Mouse (Mus musculus) hindbrain, postnatal 0 days (tissue): ENCODE results near the gene Thbs4. TPM values are rescaled to one million over a fixed set of nuclear protein-coding genes. Genes with fewer than 3 reads are reported as not detected.

ENCODE experiments used
- ATAC-seq: fragments of 200-750 bp; cut with Nextera tagmentation; 2 replicates; pipeline ENCODE4 v1.8.0; 2017; ENCODE audit warnings: mild to moderate bottlenecking, moderate TSS enrichment, moderate library complexity
- DNase-seq: peaks from one replicate; pipeline ENCODE4 v3.0.0-alpha.2; 2015; ENCODE audit warnings: low spot score
- H3K27ac ChIP-seq: fragments of 300-500 bp; sonication (generic); 2 replicates; pipeline ENCODE4 v1.5.1; 2014; ENCODE audit warnings: mild to moderate bottlenecking
- H3K27me3 ChIP-seq: fragments of 300-500 bp; sonication (generic); 2 replicates; pipeline ENCODE4 v1.6.1; 2014; ENCODE audit warnings: low read length, mixed read lengths; ENCODE audit not compliant: insufficient read depth
- H3K36me3 ChIP-seq: fragments of 300-500 bp; sonication (generic); 2 replicates; pipeline ENCODE4 v1.6.1; 2014; ENCODE audit warnings: low read length, mixed read lengths; ENCODE audit not compliant: insufficient read depth
- H3K4me1 ChIP-seq: fragments of 300-500 bp; sonication (generic); 2 replicates; pipeline ENCODE4 v1.6.1; 2014; ENCODE audit warnings: antibody characterized with exemption, low read length, mixed read lengths; ENCODE audit not compliant: insufficient read depth
- H3K4me2 ChIP-seq: fragments of 300-500 bp; sonication (generic); 2 replicates; pipeline ENCODE4 v1.6.1; 2014; ENCODE audit warnings: low read depth, mild to moderate bottlenecking, low read length, moderate library complexity, mixed read lengths
- H3K4me3 ChIP-seq: fragments of 300-500 bp; sonication (generic); 2 replicates; pipeline ENCODE4 v1.5.1; 2014; ENCODE audit warnings: low read length
- H3K9ac ChIP-seq: fragments of 300-500 bp; sonication (generic); replicated peaks from 2 replicates; pipeline ENCODE4 v1.6.1; 2014; ENCODE audit warnings: mild to moderate bottlenecking, low read length, moderate library complexity, mixed read lengths
- H3K9me3 ChIP-seq: fragments of 300-500 bp; sonication (generic); 2 replicates; pipeline ENCODE4 v1.6.1; 2016; ENCODE audit warnings: low read length, mixed read lengths
- CTCF ChIP-seq: IDR thresholded peaks from 2 replicates; pipeline ENCODE4 v1.5.1; 2016; ENCODE audit warnings: antibody characterized with exemption, control low read depth, low read depth
- WGBS: fragments of 180-500 bp; shearing (Covaris S2); extraction: QIAGEN DNeasy Blood & Tissue Kit; methylation state at CpG from one replicate; pipeline ENCODE4 v1.1.7; 2014; 5-methylcytosine and 5-hydroxymethylcytosine counted together
- polyA plus RNA-seq: library from polyadenylated mRNA; unstranded; fragments of >200 nt; fragmentation: Nextera tagmentation; extraction: Ambion mirVana; gene quantifications from 2 replicates; pipeline ENCODE4 v1.2.1, GENCODE M21; 2015
- total RNA-seq: library from RNA; depleted of rRNA; stranded (reverse); fragments of >200 nt; gene quantifications from 2 replicates; pipeline ENCODE4 v1.2.3, GENCODE M21; 2014

Thbs4 gene
- total and polyA plus RNA-seq, 2 experiments from 2014 or later, result 0.94 to 1.3 TPM

GRCm38 (mm10) chr13:92780927-92781326 lies 13.7 kb downstream of the Thbs4 start:
- no peaks in the 10 kb centered on the region for H3K27me3 ChIP-seq
- H3K27ac ChIP-seq, result no peak overlapping the region
- ATAC-seq (no peak), DNase-seq (no peak)
- TF ChIP-seq CTCF, result no peak
- H3K4me1 ChIP-seq, result no peaks in the 10 kb centered on the region
- H3K36me3 ChIP-seq, result no peaks in the 10 kb centered on the region
- no peaks in the 10 kb centered on the region for H3K9me3 ChIP-seq
- H3K4me2 ChIP-seq, result no peak overlapping the region
- 74% methylated on average over 8 of the region's 8 CpGs for WGBS
- H3K9ac ChIP-seq, result no peak overlapping the region
- H3K4me3 ChIP-seq, result no peak overlapping the region

- Histone ChIP-seq H3K9ac (no peak overlapping the region), H3K27me3 (no peaks in the 10 kb centered on the region), H3K4me2 (no peak overlapping the region), H3K9me3 (no peaks in the 10 kb centered on the region), H3K4me3 (no peak overlapping the region), H3K4me1 (no peaks in the 10 kb centered on the region), H3K27ac (no peak overlapping the region), H3K36me3 (no peaks in the 10 kb centered on the region)
- no peak for TF ChIP-seq CTCF
- DNase-seq (no peak), ATAC-seq (no peak)
- WGBS, result 88% methylated on average over 4 of the region's 4 CpGs
Observed at GRCm38 (mm10) chr13:92780076-92780475, 14.5 kb downstream of the Thbs4 start.

GRCm38 (mm10) chr13:92778642-92779041 lies 16.0 kb downstream of the Thbs4 start:
- Histone ChIP-seq H3K9ac (no peak overlapping the region), H3K27me3 (no peaks in the 10 kb centered on the region), H3K27ac (no peak overlapping the region), H3K9me3 (no peaks in the 10 kb centered on the region), H3K4me1 (no peaks in the 10 kb centered on the region), H3K36me3 (no peaks in the 10 kb centered on the region), H3K4me2 (no peak overlapping the region), H3K4me3 (no peak overlapping the region)
- no peak for TF ChIP-seq CTCF
- no peak for DNase-seq
- 80% methylated on average over 7 of the region's 7 CpGs for WGBS
- no peak for ATAC-seq

- ATAC-seq, result 0 out of 2 replicates have a peak, but pooled peaks have one; percentile 43
- H3K27me3 ChIP-seq, result no peaks in the 10 kb centered on the region
- no peaks in the 10 kb centered on the region for H3K36me3 ChIP-seq
- DNase-seq, result no peak
- H3K9ac ChIP-seq, result no peak overlapping the region; the same call in 1 of the 2 replicates
- no peak overlapping the region for H3K4me3 ChIP-seq
- H3K4me1 ChIP-seq, result no peaks in the 10 kb centered on the region
- H3K9me3 ChIP-seq, result no peaks in the 10 kb centered on the region
- H3K27ac ChIP-seq, result no peak overlapping the region
- no peak overlapping the region for H3K4me2 ChIP-seq
- no peak for TF ChIP-seq CTCF
- 66% methylated on average over 7 of the region's 7 CpGs for WGBS
Observed at GRCm38 (mm10) chr13:92775916-92776315, 18.7 kb downstream of the Thbs4 start.

GRCm38 (mm10) chr13:92774887-92775286 lies 19.7 kb downstream of the Thbs4 start:
- H3K4me3 ChIP-seq, result no peak overlapping the region
- no peaks in the 10 kb centered on the region for H3K36me3 ChIP-seq
- H3K27me3 ChIP-seq, result no peaks in the 10 kb centered on the region
- no peak for TF ChIP-seq CTCF
- H3K9me3 ChIP-seq, result no peaks in the 10 kb centered on the region
- H3K9ac ChIP-seq, result no peak overlapping the region
- H3K4me1 ChIP-seq, result no peaks in the 10 kb centered on the region
- DNase-seq (no peak), ATAC-seq (no peak)
- no peak overlapping the region for H3K27ac ChIP-seq
- 92% methylated on average over 9 of the region's 9 CpGs for WGBS
- H3K4me2 ChIP-seq, result no peak overlapping the region

- WGBS, result 87% methylated on average over 8 of the region's 8 CpGs
- no peaks in the 10 kb centered on the region for H3K4me1 ChIP-seq
- H3K4me2 ChIP-seq, result no peak overlapping the region
- no peaks in the 10 kb centered on the region for H3K27me3 ChIP-seq
- TF ChIP-seq CTCF, result no peak
- no peak overlapping the region for H3K27ac ChIP-seq
- ATAC-seq (no peak), DNase-seq (no peak)
- H3K36me3 ChIP-seq, result no peaks in the 10 kb centered on the region
- H3K9ac ChIP-seq, result no peak overlapping the region
- H3K9me3 ChIP-seq, result no peaks in the 10 kb centered on the region
- no peak overlapping the region for H3K4me3 ChIP-seq
Observed at GRCm38 (mm10) chr13:92772500-92772899, 22.1 kb downstream of the Thbs4 start.

- ATAC-seq (no peak), DNase-seq (no peak)
- WGBS, result 90% methylated on average over 5 of the region's 5 CpGs
- TF ChIP-seq CTCF, result no peak
- Histone ChIP-seq H3K9me3 (no peaks in the 10 kb centered on the region), H3K36me3 (no peaks in the 10 kb centered on the region), H3K4me2 (no peak overlapping the region), H3K27me3 (no peaks in the 10 kb centered on the region), H3K27ac (no peak overlapping the region), H3K9ac (no peak overlapping the region), H3K4me1 (no peaks in the 10 kb centered on the region), H3K4me3 (no peak overlapping the region)
Observed at GRCm38 (mm10) chr13:92771566-92771965, 23.1 kb downstream of the Thbs4 start.
